Mouse (Mus musculus): Measurements from ENCODE around the gene Cfap70. TPM values are rescaled to one million over a fixed set of nuclear protein-coding genes. Genes with fewer than 3 reads are reported as not detected.

Cfap70 gene
- polyA plus RNA-seq, 1 experiment from 2014 or later = 3.7 TPM

GRCm38 (mm10) chr14:20397220-20397619, 54.8 kb downstream of the Cfap70 start:
- Histone ChIP-seq H3K36me3 (ENCODE audit: insufficient read depth, low read length) (no peaks in the 10 kb centered on the region), H3K4me2 (replicated peaks; ENCODE audit: low read depth, low read length) (no peak overlapping the region), H3K9me3 (ENCODE audit: low read length) (no peaks in the 10 kb centered on the region), H3K27ac (ENCODE audit: low read length) (no peak overlapping the region), H3K4me1 (ENCODE audit: insufficient read depth, low read depth, low read length) (0 out of 2 replicates have a peak, but pooled peaks cover 4% of the 10 kb centered on the region), H3K27me3 (replicated peaks; ENCODE audit: insufficient read depth, low read length) (no peaks in the 10 kb centered on the region), H3K4me3 (ENCODE audit: low read depth, low read length) (no peak overlapping the region), H3K9ac (replicated peaks; ENCODE audit: low read depth) (no peak overlapping the region)
- DNase-seq (ENCODE audit: low spot score) (no peak), ATAC-seq (no peak)
- 72% methylated on average over 9 of the region's 9 CpGs for WGBS
- TF ChIP-seq CTCF (IDR thresholded peaks at IDR 0.05) (no peak), EP300 (IDR thresholded peaks at IDR 0.05) (no peak)

- TF ChIP-seq EP300 (IDR thresholded peaks at IDR 0.05) (no peak), CTCF (IDR thresholded peaks at IDR 0.05) (peak; percentile 96)
- Histone ChIP-seq H3K4me3 (ENCODE audit: low read depth, low read length) (peak within 1 kb of the TSS; percentile 67), H3K27me3 (replicated peaks; ENCODE audit: insufficient read depth, low read length) (no peaks in the 10 kb centered on the region), H3K4me1 (ENCODE audit: insufficient read depth, low read depth, low read length) (peaks cover 4% of the 10 kb centered on the region; the same call in 1 of the 2 replicates), H3K36me3 (ENCODE audit: insufficient read depth, low read length) (no peaks in the 10 kb centered on the region), H3K27ac (ENCODE audit: low read length) (peak within 1 kb of the TSS; percentile 87), H3K4me2 (replicated peaks; ENCODE audit: low read depth, low read length) (peak within 1 kb of the TSS; percentile 64), H3K9ac (replicated peaks; ENCODE audit: low read depth) (peak within 1 kb of the TSS; percentile 88), H3K9me3 (ENCODE audit: low read length) (no peaks in the 10 kb centered on the region)
- ATAC-seq (peak; percentile 97), DNase-seq (ENCODE audit: low spot score) (peak; percentile 99)
- WGBS = under 1% methylated on average over 64 of the region's 68 CpGs
Observed at GRCm38 (mm10) chr14:20393205-20393913, 58.7 kb downstream of the Cfap70 start, which contains the start of gene Mrps16. Mrps16 (minus strand) TSS chr14:20393634.

GRCm38 (mm10) chr14:20392326-20392725, 59.7 kb downstream of the Cfap70 start:
- DNase-seq (ENCODE audit: low spot score) (no peak), ATAC-seq (no peak)
- no peaks in the 10 kb centered on the region for H3K36me3 ChIP-seq (ENCODE audit: insufficient read depth, low read length)
- 83% methylated on average over 3 of the region's 4 CpGs for WGBS
- H3K27me3 ChIP-seq (replicated peaks; ENCODE audit: insufficient read depth, low read length) = no peaks in the 10 kb centered on the region
- TF ChIP-seq EP300 (IDR thresholded peaks at IDR 0.05) = no peak
- no peak for TF ChIP-seq CTCF (IDR thresholded peaks at IDR 0.05)
- H3K27ac ChIP-seq (ENCODE audit: low read length) = no peak overlapping the region
- H3K4me3 ChIP-seq (ENCODE audit: low read depth, low read length) = no peak overlapping the region
- H3K4me1 ChIP-seq (ENCODE audit: insufficient read depth, low read depth, low read length) = peaks cover 10% of the 10 kb centered on the region; the same call in 1 of the 2 replicates
- H3K4me2 ChIP-seq (replicated peaks; ENCODE audit: low read depth, low read length) = no peak overlapping the region
- H3K9ac ChIP-seq (replicated peaks; ENCODE audit: low read depth) = no peak overlapping the region
- no peaks in the 10 kb centered on the region for H3K9me3 ChIP-seq (ENCODE audit: low read length)

GRCm38 (mm10) chr14:20389446-20390079, 62.5 kb downstream of the Cfap70 start:
- ATAC-seq (no peak), DNase-seq (ENCODE audit: low spot score) (no peak)
- Histone ChIP-seq H3K4me2 (replicated peaks; ENCODE audit: low read depth, low read length) (peak overlapping the region; percentile 85; the same call in 1 of the 2 replicates), H3K9ac (replicated peaks; ENCODE audit: low read depth) (no peak overlapping the region), H3K36me3 (ENCODE audit: insufficient read depth, low read length) (no peaks in the 10 kb centered on the region), H3K27ac (ENCODE audit: low read length) (0 out of 2 replicates have a peak overlapping the region, but pooled peaks have one; percentile 64), H3K27me3 (replicated peaks; ENCODE audit: insufficient read depth, low read length) (no peaks in the 10 kb centered on the region), H3K9me3 (ENCODE audit: low read length) (no peaks in the 10 kb centered on the region), H3K4me1 (ENCODE audit: insufficient read depth, low read depth, low read length) (peaks cover 10% of the 10 kb centered on the region; the same call in 1 of the 2 replicates), H3K4me3 (ENCODE audit: low read depth, low read length) (no peak overlapping the region)
- no peak for TF ChIP-seq EP300 (IDR thresholded peaks at IDR 0.05)
- TF ChIP-seq CTCF (IDR thresholded peaks at IDR 0.05) = no peak
- 84% methylated on average over 8 of the region's 8 CpGs for WGBS

GRCm38 (mm10) chr14:20388441-20389129, 63.4 kb downstream of the Cfap70 start, which contains the start of gene Dnajc9:
Dnajc9 (minus strand) TSS chr14:20388910.
- peak; percentile 63 for ATAC-seq
- TF ChIP-seq CTCF (IDR thresholded peaks at IDR 0.05) (no peak), EP300 (IDR thresholded peaks at IDR 0.05) (0 out of 2 replicates have a peak, but pooled peaks have one; percentile 28)
- Histone ChIP-seq H3K36me3 (ENCODE audit: insufficient read depth, low read length) (no peaks in the 10 kb centered on the region), H3K4me1 (ENCODE audit: insufficient read depth, low read depth, low read length) (peaks cover 10% of the 10 kb centered on the region; the same call in 1 of the 2 replicates), H3K27me3 (replicated peaks; ENCODE audit: insufficient read depth, low read length) (no peaks in the 10 kb centered on the region), H3K4me2 (replicated peaks; ENCODE audit: low read depth, low read length) (peak within 1 kb of the TSS; percentile 85), H3K27ac (ENCODE audit: low read length) (peak within 1 kb of the TSS; percentile 64), H3K4me3 (ENCODE audit: low read depth, low read length) (peak within 1 kb of the TSS; percentile 64), H3K9ac (replicated peaks; ENCODE audit: low read depth) (peak within 1 kb of the TSS; percentile 37; the same call in 1 of the 2 replicates), H3K9me3 (ENCODE audit: low read length) (no peaks in the 10 kb centered on the region)
- WGBS = 1% methylated on average over 54 of the region's 59 CpGs
- peak; percentile 97 for DNase-seq (ENCODE audit: low spot score)

Measured in lung, postnatal 0 days (tissue).